Mouse (Mus musculus) c-Kit-negative CD71-positive TER-119-positive erythroid progenitor cells, embryonic 14.5 days (primary cell): Measurements from ENCODE around the gene Tmem43.

ENCODE experiments used
- DNase-seq: peaks from one replicate; pipeline ENCODE4 v3.0.0-alpha.2; 2013; ENCODE audit warnings: low read depth, low spot score

Tmem43 gene

GRCm38 (mm10) chr6:91533771-91534170 is 60.3 kb downstream of the Tmem43 start:
- no peak for DNase-seq

GRCm38 (mm10) chr6:91534268-91534667 is 60.8 kb downstream of the Tmem43 start:
- DNase-seq, result no peak

- DNase-seq, result no peak
Observed at GRCm38 (mm10) chr6:91535231-91535630, 61.7 kb downstream of the Tmem43 start.

GRCm38 (mm10) chr6:91536047-91536765 is 62.7 kb downstream of the Tmem43 start:
- no peak for DNase-seq
